10 mouse cellular contexts compared by ENCODE assay signal in the genomic region with DNA sequence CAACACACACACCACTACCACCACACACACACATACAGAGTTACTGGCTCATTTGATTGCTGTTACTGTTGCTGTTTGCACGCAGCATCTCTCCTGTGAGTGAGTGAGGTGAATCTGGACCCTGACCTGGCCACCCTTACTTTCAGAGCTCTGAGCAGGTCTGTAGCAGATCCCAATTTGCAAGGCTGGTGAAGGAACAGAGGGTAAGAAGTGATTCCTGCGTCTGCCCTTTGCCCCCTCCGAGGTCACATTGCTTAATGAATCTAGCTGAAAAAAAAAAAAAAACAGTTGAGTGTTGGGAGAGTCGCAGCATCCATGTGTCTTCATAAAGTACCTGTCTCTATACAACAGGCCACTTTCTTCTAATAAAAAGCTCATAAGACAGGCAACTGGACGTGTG.
DNase-seq lines count a peak whose midpoint lies in the region; ATAC-seq and TF ChIP-seq lines count a peak whose summit lies in the region.
"Had no signal": no experiment of that assay in that cellular context is flagged by ENCODE, and none has a peak within 500 bp of the region (broad histone marks: within the 10 kb centered on the region; RNA-seq: fewer than 3 reads in every experiment).

No protein-coding gene starts in this region.

- H3K9ac ChIP-seq in ES-Bruce4 (ENCODE audit: low read depth, poor library complexity, severe bottlenecking), result no peak overlapping the region
- peak overlapping the region; percentile 62; the same call in 1 of the 2 replicates for H3K9ac ChIP-seq in liver, embryonic 11.5 days (ENCODE audit: low read depth, low read length)
- H3K9ac ChIP-seq: neural tube, embryonic 15.5 days had no signal

- no peaks in the 10 kb centered on the region for H3K27me3 ChIP-seq in heart, embryonic 10.5 days (ENCODE audit: insufficient read depth, poor library complexity, severe bottlenecking)
- no peaks in the 10 kb centered on the region for H3K27me3 ChIP-seq in ES-Bruce4 (ENCODE audit: control insufficient read depth, insufficient read depth, low read length, poor library complexity, severe bottlenecking)
- no peaks in the 10 kb centered on the region for H3K27me3 ChIP-seq in liver, embryonic 11.5 days (replicated peaks; ENCODE audit: control insufficient read depth, insufficient read depth, low read length)
- H3K27me3 ChIP-seq: neural tube, embryonic 15.5 days had no signal

- H3K9me3 ChIP-seq in heart, embryonic 10.5 days, result no peaks in the 10 kb centered on the region
- H3K9me3 ChIP-seq in ES-Bruce4 (replicated peaks; ENCODE audit: control insufficient read depth, insufficient read depth, low read length, poor library complexity, severe bottlenecking), result no peaks in the 10 kb centered on the region
- no peaks in the 10 kb centered on the region for H3K9me3 ChIP-seq in liver, embryonic 11.5 days (ENCODE audit: control insufficient read depth, low read length)
- H3K9me3 ChIP-seq: neural tube, embryonic 15.5 days had no signal

- intact Hi-C loops in heart, postnatal 10 days (cut with DNase I), result loop anchor here (2.0 kb wide), 1 partner anchor 72 kb away; no protein-coding TSS in a partner anchor

- TF ChIP-seq CTCF in ES-Bruce4 (IDR thresholded peaks at IDR 0.05; ENCODE audit: low read depth, low read length), result no peak

- H3K27ac ChIP-seq in heart, embryonic 10.5 days, result peak overlapping the region; percentile 65
- H3K27ac ChIP-seq in ES-Bruce4 (ENCODE audit: insufficient read depth, low read length), result peak overlapping the region; percentile 4
- H3K27ac ChIP-seq in liver, embryonic 11.5 days (ENCODE audit: low read depth, low read length), result peak overlapping the region; percentile 96
- H3K27ac ChIP-seq: macrophage; neural tube, embryonic 15.5 days had no signal

- no peaks in the 10 kb centered on the region for H3K36me3 ChIP-seq in heart, embryonic 10.5 days
- no peaks in the 10 kb centered on the region for H3K36me3 ChIP-seq in ES-Bruce4 (ENCODE audit: control insufficient read depth, insufficient read depth, low read length, poor library complexity, severe bottlenecking)
- H3K36me3 ChIP-seq in liver, embryonic 11.5 days (ENCODE audit: control insufficient read depth, insufficient read depth, low read length), result no peaks in the 10 kb centered on the region
- H3K36me3 ChIP-seq: neural tube, embryonic 15.5 days had no signal

- no peak for ATAC-seq in liver, embryonic 11.5 days (replicated peaks; ENCODE audit: low FRiP score)

- no peak for TF ChIP-seq EP300 in ES-Bruce4 (IDR thresholded peaks at IDR 0.05; ENCODE audit: insufficient read depth, low read depth, low read length)

- DNase-seq in heart, embryonic 10.5 days (ENCODE audit: low spot score), result no peak
- DNase-seq in heart, postnatal 10 days, result no peak
- DNase-seq in kidney, adult 11 months, result peak; percentile 80
- no peak for DNase-seq in liver, embryonic 11.5 days (ENCODE audit: low spot score)
- DNase-seq in urinary bladder, postnatal 14 days (ENCODE audit: low spot score), result no peak
- DNase-seq in right cerebral cortex, adult 2 months (ENCODE audit: low spot score in 2 of 2), result no peak
- no peak for DNase-seq in cerebellum, adult 11-12 months

- WGBS in heart, embryonic 10.5 days, result 58% methylated on average over 5 of the region's 5 CpGs
- WGBS in liver, embryonic 11.5 days, result 54% methylated on average over 5 of the region's 5 CpGs

- H3K4me2 ChIP-seq in liver, embryonic 11.5 days, result peak overlapping the region; percentile 61

- H3K4me1 ChIP-seq in heart, embryonic 10.5 days, result peaks cover 45% of the 10 kb centered on the region
- peaks cover 6% of the 10 kb centered on the region for H3K4me1 ChIP-seq in ES-Bruce4 (ENCODE audit: control insufficient read depth, insufficient read depth, low read length)
- peaks cover 48% of the 10 kb centered on the region for H3K4me1 ChIP-seq in liver, embryonic 11.5 days (replicated peaks; ENCODE audit: control insufficient read depth, insufficient read depth, low read length)

- TF ChIP-seq POLR2A in ES-Bruce4 (IDR thresholded peaks at IDR 0.05; ENCODE audit: insufficient read depth, low read length), result no peak

- H3K4me3 ChIP-seq in heart, embryonic 10.5 days, result no peak overlapping the region
- no peak overlapping the region for H3K4me3 ChIP-seq in ES-Bruce4 (ENCODE audit: low read depth, low read length)
- no peak overlapping the region for H3K4me3 ChIP-seq in liver, embryonic 11.5 days (ENCODE audit: low read depth, low read length)
- H3K4me3 ChIP-seq: neural tube, embryonic 15.5 days had no signal

Comparison
In these comparisons a context has a peak if more than half of its experiments do, and no peak if none do; other contexts are left out.
1. H3K27ac ChIP-seq: peak in every context shown above with its lines; median percentile 96 in liver, embryonic 11.5 days; 65 in heart, embryonic 10.5 days; 4 in ES-Bruce4.